Mouse (Mus musculus): Measurements from ENCODE around the gene P2ry14. TPM values are rescaled to one million over a fixed set of nuclear protein-coding genes. Genes with fewer than 3 reads are reported as not detected.

Gene P2ry14
- polyA plus RNA-seq, 1 experiment from 2014 or later, result 2.1 TPM

GRCm38 (mm10) chr3:59131966-59132365, 21.5 kb downstream of the P2ry14 start:
- no peak overlapping the region for H3K27ac ChIP-seq (replicated peaks in 1 of 2; ENCODE audit: control insufficient read depth in 1 of 2, insufficient read depth in 1 of 2, low read depth in 2 of 2, low read length in 2 of 2)
- H3K4me1 ChIP-seq (ENCODE audit: control insufficient read depth in 2 of 2, insufficient read depth in 2 of 2, low read length in 2 of 2), result peaks cover 2 to 11% of the 10 kb centered on the region in 2 experiments; a peak in 3 of 4 replicates
- no peak overlapping the region for H3K4me2 ChIP-seq (ENCODE audit: low read length)
- no peaks in the 10 kb centered on the region for H3K36me3 ChIP-seq (ENCODE audit: control insufficient read depth, insufficient read depth, low read length)
- no peak for ATAC-seq (ENCODE audit: insufficient number of reproducible peaks, insufficient read depth, low FRiP score, low read depth)
- no peak overlapping the region for H3K4me3 ChIP-seq (ENCODE audit: control insufficient read depth in 1 of 2, insufficient read depth in 1 of 2, low read depth in 1 of 2, low read length in 2 of 2)
- H3K9ac ChIP-seq (ENCODE audit: low read length), result no peak overlapping the region
- no peaks in the 10 kb centered on the region for H3K9me3 ChIP-seq (ENCODE audit: control insufficient read depth, low read length)
- no peaks in the 10 kb centered on the region for H3K27me3 ChIP-seq (ENCODE audit: control insufficient read depth, insufficient read depth, low read length)
- WGBS, result 63% methylated on average over 4 of the region's 4 CpGs

- no peak for ATAC-seq (ENCODE audit: insufficient number of reproducible peaks, insufficient read depth, low FRiP score, low read depth)
- H3K27me3 ChIP-seq (ENCODE audit: control insufficient read depth, insufficient read depth, low read length), result no peaks in the 10 kb centered on the region
- no peaks in the 10 kb centered on the region for H3K9me3 ChIP-seq (ENCODE audit: control insufficient read depth, low read length)
- H3K4me2 ChIP-seq (ENCODE audit: low read length), result no peak overlapping the region
- no peak overlapping the region for H3K4me3 ChIP-seq (ENCODE audit: control insufficient read depth in 1 of 2, insufficient read depth in 1 of 2, low read depth in 1 of 2, low read length in 2 of 2)
- WGBS, result 41% methylated on average over 4 of the region's 4 CpGs
- H3K27ac ChIP-seq (replicated peaks in 1 of 2; ENCODE audit: control insufficient read depth in 1 of 2, insufficient read depth in 1 of 2, low read depth in 2 of 2, low read length in 2 of 2), result no peak overlapping the region
- H3K9ac ChIP-seq (ENCODE audit: low read length), result no peak overlapping the region
- peaks cover 2 to 13% of the 10 kb centered on the region in 2 experiments; a peak in 3 of 4 replicates for H3K4me1 ChIP-seq (ENCODE audit: control insufficient read depth in 2 of 2, insufficient read depth in 2 of 2, low read length in 2 of 2)
- H3K36me3 ChIP-seq (ENCODE audit: control insufficient read depth, insufficient read depth, low read length), result no peaks in the 10 kb centered on the region
These were observed 22.3 kb downstream of the P2ry14 start for GRCm38 (mm10) chr3:59131081-59131480.

- Histone ChIP-seq H3K9me3 (ENCODE audit: control insufficient read depth, low read length) (no peaks in the 10 kb centered on the region), H3K4me1 (ENCODE audit: control insufficient read depth in 2 of 2, insufficient read depth in 2 of 2, low read length in 2 of 2) (peaks cover 5 to 20% of the 10 kb centered on the region in 2 experiments; a peak in 3 of 4 replicates), H3K9ac (ENCODE audit: low read length) (no peak overlapping the region), H3K4me2 (ENCODE audit: low read length) (no peak overlapping the region), H3K36me3 (ENCODE audit: control insufficient read depth, insufficient read depth, low read length) (no peaks in the 10 kb centered on the region), H3K27me3 (ENCODE audit: control insufficient read depth, insufficient read depth, low read length) (no peaks in the 10 kb centered on the region), H3K4me3 (ENCODE audit: control insufficient read depth in 1 of 2, insufficient read depth in 1 of 2, low read depth in 1 of 2, low read length in 2 of 2) (no peak overlapping the region), H3K27ac (replicated peaks in 1 of 2; ENCODE audit: control insufficient read depth in 1 of 2, insufficient read depth in 1 of 2, low read depth in 2 of 2, low read length in 2 of 2) (no peak overlapping the region)
- WGBS, result 64% methylated on average over 8 of the region's 8 CpGs
- ATAC-seq (ENCODE audit: insufficient number of reproducible peaks, insufficient read depth, low FRiP score, low read depth), result no peak
These were observed 23.0 kb downstream of the P2ry14 start for GRCm38 (mm10) chr3:59130431-59130830.

GRCm38 (mm10) chr3:59129547-59129946, 23.9 kb downstream of the P2ry14 start:
- H3K9me3 ChIP-seq (ENCODE audit: control insufficient read depth, low read length), result no peaks in the 10 kb centered on the region
- no peak overlapping the region for H3K9ac ChIP-seq (ENCODE audit: low read length)
- H3K4me1 ChIP-seq (ENCODE audit: control insufficient read depth in 2 of 2, insufficient read depth in 2 of 2, low read length in 2 of 2), result peaks cover 9 to 27% of the 10 kb centered on the region in 2 experiments
- H3K27me3 ChIP-seq (ENCODE audit: control insufficient read depth, insufficient read depth, low read length), result no peaks in the 10 kb centered on the region
- WGBS, result 84% methylated on average over 3 of the region's 3 CpGs
- no peak overlapping the region for H3K4me2 ChIP-seq (ENCODE audit: low read length)
- H3K27ac ChIP-seq (replicated peaks in 1 of 2; ENCODE audit: control insufficient read depth in 1 of 2, insufficient read depth in 1 of 2, low read depth in 2 of 2, low read length in 2 of 2), result no peak overlapping the region
- no peaks in the 10 kb centered on the region for H3K36me3 ChIP-seq (ENCODE audit: control insufficient read depth, insufficient read depth, low read length)
- no peak for ATAC-seq (ENCODE audit: insufficient number of reproducible peaks, insufficient read depth, low FRiP score, low read depth)
- H3K4me3 ChIP-seq (ENCODE audit: control insufficient read depth in 1 of 2, insufficient read depth in 1 of 2, low read depth in 1 of 2, low read length in 2 of 2), result no peak overlapping the region

- Histone ChIP-seq H3K4me2 (ENCODE audit: low read length) (no peak overlapping the region), H3K4me1 (ENCODE audit: control insufficient read depth in 2 of 2, insufficient read depth in 2 of 2, low read length in 2 of 2) (peaks cover 9 to 27% of the 10 kb centered on the region in 2 experiments)
These were observed 24.7 kb downstream of the P2ry14 start for GRCm38 (mm10) chr3:59128681-59129080.

GRCm38 (mm10) chr3:59125783-59126555, 27.4 kb downstream of the P2ry14 start:
- WGBS, result 57% methylated on average over 7 of the region's 7 CpGs
- Histone ChIP-seq H3K4me1 (ENCODE audit: control insufficient read depth in 2 of 2, insufficient read depth in 2 of 2, low read length in 2 of 2) (peaks cover 7 to 21% of the 10 kb centered on the region in 2 experiments), H3K4me3 (ENCODE audit: control insufficient read depth in 1 of 2, insufficient read depth in 1 of 2, low read depth in 1 of 2, low read length in 2 of 2) (no peak overlapping the region), H3K27ac (replicated peaks in 1 of 2; ENCODE audit: control insufficient read depth in 1 of 2, insufficient read depth in 1 of 2, low read depth in 2 of 2, low read length in 2 of 2) (no peak overlapping the region), H3K9ac (ENCODE audit: low read length) (no peak overlapping the region), H3K27me3 (ENCODE audit: control insufficient read depth, insufficient read depth, low read length) (no peaks in the 10 kb centered on the region), H3K4me2 (ENCODE audit: low read length) (no peak overlapping the region), H3K9me3 (ENCODE audit: control insufficient read depth, low read length) (no peaks in the 10 kb centered on the region), H3K36me3 (ENCODE audit: control insufficient read depth, insufficient read depth, low read length) (no peaks in the 10 kb centered on the region)
- no peak for ATAC-seq (ENCODE audit: insufficient number of reproducible peaks, insufficient read depth, low FRiP score, low read depth)

More at GRCm38 (mm10) chr3:59128681-59129080, 24.7 kb downstream of the P2ry14 start:
- 83% methylated on average over 20 of the region's 20 CpGs for WGBS
- no peak for ATAC-seq (ENCODE audit: insufficient number of reproducible peaks, insufficient read depth, low FRiP score, low read depth)
- Histone ChIP-seq H3K27me3 (ENCODE audit: control insufficient read depth, insufficient read depth, low read length) (no peaks in the 10 kb centered on the region), H3K36me3 (ENCODE audit: control insufficient read depth, insufficient read depth, low read length) (no peaks in the 10 kb centered on the region), H3K27ac (replicated peaks in 1 of 2; ENCODE audit: control insufficient read depth in 1 of 2, insufficient read depth in 1 of 2, low read depth in 2 of 2, low read length in 2 of 2) (no peak overlapping the region), H3K9ac (ENCODE audit: low read length) (no peak overlapping the region), H3K9me3 (ENCODE audit: control insufficient read depth, low read length) (no peaks in the 10 kb centered on the region), H3K4me3 (ENCODE audit: control insufficient read depth in 1 of 2, insufficient read depth in 1 of 2, low read depth in 1 of 2, low read length in 2 of 2) (no peak overlapping the region)

- no peak for ATAC-seq (ENCODE audit: insufficient number of reproducible peaks, insufficient read depth, low FRiP score, low read depth)
- Histone ChIP-seq H3K4me1 (ENCODE audit: control insufficient read depth in 2 of 2, insufficient read depth in 2 of 2, low read length in 2 of 2) (peaks cover 7 to 16% of the 10 kb centered on the region in 2 experiments), H3K4me3 (ENCODE audit: control insufficient read depth in 1 of 2, insufficient read depth in 1 of 2, low read depth in 1 of 2, low read length in 2 of 2) (no peak overlapping the region), H3K36me3 (ENCODE audit: control insufficient read depth, insufficient read depth, low read length) (no peaks in the 10 kb centered on the region), H3K27ac (replicated peaks in 1 of 2; ENCODE audit: control insufficient read depth in 1 of 2, insufficient read depth in 1 of 2, low read depth in 2 of 2, low read length in 2 of 2) (no peak overlapping the region), H3K9me3 (ENCODE audit: control insufficient read depth, low read length) (no peaks in the 10 kb centered on the region), H3K27me3 (ENCODE audit: control insufficient read depth, insufficient read depth, low read length) (no peaks in the 10 kb centered on the region), H3K9ac (ENCODE audit: low read length) (no peak overlapping the region), H3K4me2 (ENCODE audit: low read length) (no peak overlapping the region)
- WGBS, result 45% methylated on average over 5 of the region's 5 CpGs
These were observed 28.4 kb downstream of the P2ry14 start for GRCm38 (mm10) chr3:59125022-59125421.
